Mouse (Mus musculus) liver, embryonic 13.5 days (tissue): ENCODE results near the gene Ankrd31. TPM values are rescaled to one million over a fixed set of nuclear protein-coding genes. Genes with fewer than 3 reads are reported as not detected.

Experiments used
- ATAC-seq: fragments of 200-750 bp; cut with Nextera tagmentation; 2 replicates; pipeline ENCODE4 v1.8.0; 2017; ENCODE audit warnings: low read depth, mild to moderate bottlenecking, moderate number of reproducible peaks, moderate library complexity
- DNase-seq: peaks from one replicate; pipeline ENCODE4 v3.0.0; 2022
- H3K27ac ChIP-seq: fragments of 300-500 bp; sonication (generic); 2 replicates; pipeline ENCODE4 v1.5.1; 2015; ENCODE audit warnings: moderate library complexity, mild to moderate bottlenecking, inconsistent platforms
- H3K27me3 ChIP-seq: fragments of 300-500 bp; sonication (generic); 2 replicates; pipeline ENCODE4 v1.6.1; 2015; ENCODE audit warnings: mild to moderate bottlenecking, inconsistent platforms
- H3K36me3 ChIP-seq: fragments of 300-500 bp; sonication (generic); 2 replicates; pipeline ENCODE4 v1.6.1; 2015; ENCODE audit warnings: mild to moderate bottlenecking, inconsistent platforms
- H3K4me1 ChIP-seq: fragments of 300-500 bp; sonication (generic); replicated peaks from 2 replicates; pipeline ENCODE4 v1.6.1; 2015; ENCODE audit warnings: inconsistent platforms
- H3K4me2 ChIP-seq: fragments of 300-500 bp; sonication (generic); 2 replicates; pipeline ENCODE4 v1.6.1; 2015; ENCODE audit warnings: inconsistent platforms, mild to moderate bottlenecking, moderate library complexity
- H3K4me3 ChIP-seq: fragments of 300-500 bp; sonication (generic); replicated peaks from 2 replicates; pipeline ENCODE4 v1.5.1; 2015; ENCODE audit warnings: mild to moderate bottlenecking, inconsistent platforms
- H3K9ac ChIP-seq: fragments of 300-500 bp; sonication (generic); 2 replicates; pipeline ENCODE4 v1.6.1; 2015; ENCODE audit warnings: mild to moderate bottlenecking, inconsistent platforms
- H3K9me3 ChIP-seq: fragments of 300-500 bp; sonication (generic); replicated peaks from 2 replicates; pipeline ENCODE4 v1.6.1; 2016; ENCODE audit warnings: inconsistent platforms
- WGBS: fragments of 180-500 bp; shearing (Covaris S2); methylation state at CpG from one replicate; pipeline ENCODE4 v1.1.7; 2015; ENCODE audit not compliant: insufficient replicate concordance; 5-methylcytosine and 5-hydroxymethylcytosine counted together
- polyA plus RNA-seq: library from polyadenylated mRNA; unstranded; fragments of >200 nt; fragmentation: Nextera tagmentation; extraction: Ambion mirVana; gene quantifications from 2 replicates; pipeline ENCODE4 v1.2.1, GENCODE M21; 2015

Gene Ankrd31
- polyA plus RNA-seq, result 0.12 TPM in 1 of 2 replicates, not detected in the other

GRCm38 (mm10) chr13:96748109-96748845 lies at the start of gene Ankrd31:
Gene Ankrd31 (plus strand): TSS chr13:96748272.
- no peaks in the 10 kb centered on the region for H3K27me3 ChIP-seq
- DNase-seq, result no peak
- 77% methylated on average over 42 of the region's 42 CpGs for WGBS
- no peak within 1 kb of the TSS for H3K27ac ChIP-seq
- H3K9ac ChIP-seq, result no peak within 1 kb of the TSS
- no peaks in the 10 kb centered on the region for H3K9me3 ChIP-seq
- H3K4me1 ChIP-seq, result no peaks in the 10 kb centered on the region
- no peak within 1 kb of the TSS for H3K4me2 ChIP-seq
- ATAC-seq, result 0 out of 2 replicates have a peak, but pooled peaks have one; percentile 18
- H3K36me3 ChIP-seq, result no peaks in the 10 kb centered on the region
- H3K4me3 ChIP-seq, result no peak within 1 kb of the TSS

DNA sequence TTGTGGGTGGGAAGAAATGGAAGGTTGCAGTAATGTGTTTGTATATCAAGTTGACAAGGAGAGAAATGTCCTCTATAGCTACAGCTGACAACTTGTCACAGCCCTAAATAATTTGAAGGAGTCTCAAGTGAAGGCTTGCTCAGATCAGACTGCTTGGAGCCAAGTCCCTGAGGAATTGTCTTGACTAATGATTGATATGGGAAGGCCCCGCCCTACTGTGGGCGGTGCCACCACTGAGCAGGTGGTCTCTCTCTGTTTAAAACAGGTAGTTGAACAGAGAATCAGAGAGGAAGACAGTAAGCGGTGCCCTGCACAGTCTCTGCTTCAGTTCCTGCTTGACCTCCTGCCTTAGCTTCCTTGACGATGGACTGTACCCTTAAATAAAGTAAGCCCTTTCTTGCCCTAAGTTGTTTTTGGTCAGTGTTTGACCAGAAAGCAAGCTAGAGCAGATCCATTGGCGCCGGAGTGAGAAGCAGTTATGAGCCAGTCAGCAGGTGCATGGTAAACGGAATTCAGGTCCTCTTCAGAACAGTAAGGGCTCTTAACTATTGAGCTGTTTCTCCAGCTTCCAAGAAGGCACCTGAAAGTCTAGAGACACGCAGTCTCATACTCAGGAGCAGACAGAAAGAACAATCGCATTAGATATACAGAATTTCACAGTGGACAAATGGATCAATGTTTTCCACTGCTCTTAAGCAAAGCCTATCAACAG lies 45.3 kb upstream of the Ankrd31 start:
- H3K27me3 ChIP-seq, result no peaks in the 10 kb centered on the region
- H3K4me3 ChIP-seq, result no peak overlapping the region
- H3K4me2 ChIP-seq, result no peak overlapping the region
- ATAC-seq (no peak), DNase-seq (no peak)
- WGBS, result 68% methylated on average over 9 of the region's 9 CpGs
- H3K9ac ChIP-seq, result no peak overlapping the region
- no peaks in the 10 kb centered on the region for H3K9me3 ChIP-seq
- peaks cover 35% of the 10 kb centered on the region for H3K4me1 ChIP-seq
- no peak overlapping the region for H3K27ac ChIP-seq
- no peaks in the 10 kb centered on the region for H3K36me3 ChIP-seq

DNA sequence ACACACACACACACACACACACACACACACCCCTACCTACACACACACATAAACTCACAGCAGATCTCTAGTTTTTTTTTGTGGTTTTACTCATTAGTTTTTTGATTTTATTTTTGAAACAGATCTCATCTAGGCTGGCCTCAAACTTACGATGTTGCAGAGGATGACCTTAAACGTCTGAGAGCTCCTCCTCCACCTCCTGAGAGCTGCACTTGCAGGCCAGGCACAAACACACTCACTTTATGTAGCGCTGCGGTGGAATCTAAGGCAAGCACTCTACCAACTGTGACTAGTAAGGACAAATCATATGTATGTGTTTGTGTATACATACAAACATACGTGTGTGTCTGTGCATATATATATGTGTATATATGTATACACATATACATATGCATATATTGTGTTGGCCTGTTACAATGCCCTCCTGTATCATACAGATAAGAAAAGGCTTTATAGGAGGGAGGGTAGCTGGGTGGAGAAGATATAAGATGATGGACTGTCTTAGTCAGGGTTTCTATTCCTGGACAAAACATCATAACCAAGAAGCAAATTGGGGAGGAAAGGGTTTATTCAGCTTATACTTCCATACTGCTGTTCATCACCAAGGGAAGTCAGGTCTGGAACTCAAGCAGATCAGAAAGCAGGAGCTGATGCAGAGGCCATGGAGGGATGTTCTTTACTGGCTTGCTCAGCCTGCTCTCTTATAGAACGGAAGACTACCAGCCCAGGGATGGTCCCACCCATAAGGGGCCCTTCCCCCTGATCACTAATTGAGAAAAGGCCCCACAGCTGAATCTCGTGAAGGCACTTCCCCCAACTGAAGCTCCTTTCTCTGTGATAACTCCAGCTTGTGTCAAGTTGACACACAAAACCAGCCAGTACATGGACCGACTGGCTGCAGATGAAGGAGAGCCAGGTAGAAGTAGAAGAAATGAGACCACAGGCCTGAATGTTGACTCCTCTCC lies 38.5 kb upstream of the Ankrd31 start:
- Histone ChIP-seq H3K4me2 (peak overlapping the region; percentile 46), H3K4me1 (peaks cover 31% of the 10 kb centered on the region), H3K27me3 (no peaks in the 10 kb centered on the region), H3K9ac (peak overlapping the region; percentile 30; the same call in 1 of the 2 replicates), H3K36me3 (no peaks in the 10 kb centered on the region), H3K27ac (peak overlapping the region; percentile 75), H3K4me3 (no peak overlapping the region), H3K9me3 (no peaks in the 10 kb centered on the region)
- peak; percentile 98 for ATAC-seq
- WGBS, result 33% methylated on average over 8 of the region's 8 CpGs
- peak; percentile 43 for DNase-seq

DNA sequence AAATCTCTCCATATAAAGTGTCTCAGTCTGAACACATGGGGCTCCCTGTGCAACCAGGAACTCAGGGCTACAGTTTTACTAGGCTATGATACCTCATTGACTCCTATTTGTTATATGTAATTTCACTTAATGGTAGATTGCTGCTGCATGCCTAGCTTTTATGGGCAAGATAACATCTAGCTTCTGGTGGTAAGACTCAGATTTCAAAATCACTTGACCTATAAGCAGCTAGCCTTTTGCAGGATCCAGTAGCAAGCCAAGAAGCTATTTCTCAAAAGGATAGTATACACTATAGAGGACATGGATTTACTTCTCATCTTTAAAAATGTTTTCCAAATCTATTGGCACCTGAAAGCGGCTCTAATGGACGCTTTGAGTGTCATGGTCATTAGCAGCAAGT lies 31.8 kb upstream of the Ankrd31 start:
- Histone ChIP-seq H3K9me3 (no peaks in the 10 kb centered on the region), H3K27me3 (no peaks in the 10 kb centered on the region), H3K27ac (no peak overlapping the region), H3K36me3 (no peaks in the 10 kb centered on the region), H3K4me2 (no peak overlapping the region), H3K4me1 (peaks cover 14% of the 10 kb centered on the region), H3K4me3 (no peak overlapping the region), H3K9ac (no peak overlapping the region)
- no peak for DNase-seq
- ATAC-seq, result no peak
- 79% methylated on average over 2 of the region's 2 CpGs for WGBS

DNA sequence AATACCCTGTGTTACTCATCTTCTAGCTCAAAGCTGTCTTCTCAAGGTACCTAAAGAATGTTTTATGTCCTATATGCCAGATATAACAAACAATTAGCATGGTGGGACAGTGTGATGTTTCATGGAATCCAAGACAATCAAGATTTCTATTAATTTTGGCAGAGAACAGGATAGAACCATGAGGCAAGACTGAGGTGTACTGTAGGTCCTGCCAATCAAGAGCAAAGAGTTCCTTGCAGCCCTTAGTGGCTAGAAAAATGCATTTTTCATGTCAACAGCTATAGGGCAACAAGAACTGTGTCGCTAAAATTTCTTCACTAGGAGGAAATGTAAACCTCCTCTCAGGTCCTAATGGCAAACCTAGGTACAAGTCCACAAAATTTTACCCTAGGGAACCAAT lies 30.3 kb upstream of the Ankrd31 start:
- H3K27me3 ChIP-seq, result no peaks in the 10 kb centered on the region
- 49% methylated on average over 1 of the region's 1 CpGs for WGBS
- no peak overlapping the region for H3K4me3 ChIP-seq
- H3K9ac ChIP-seq, result no peak overlapping the region
- H3K4me2 ChIP-seq, result no peak overlapping the region
- ATAC-seq (no peak), DNase-seq (no peak)
- no peak overlapping the region for H3K27ac ChIP-seq
- no peaks in the 10 kb centered on the region for H3K36me3 ChIP-seq
- peaks cover 6% of the 10 kb centered on the region; the same call in 1 of the 2 replicates for H3K4me1 ChIP-seq
- H3K9me3 ChIP-seq, result no peaks in the 10 kb centered on the region

DNA sequence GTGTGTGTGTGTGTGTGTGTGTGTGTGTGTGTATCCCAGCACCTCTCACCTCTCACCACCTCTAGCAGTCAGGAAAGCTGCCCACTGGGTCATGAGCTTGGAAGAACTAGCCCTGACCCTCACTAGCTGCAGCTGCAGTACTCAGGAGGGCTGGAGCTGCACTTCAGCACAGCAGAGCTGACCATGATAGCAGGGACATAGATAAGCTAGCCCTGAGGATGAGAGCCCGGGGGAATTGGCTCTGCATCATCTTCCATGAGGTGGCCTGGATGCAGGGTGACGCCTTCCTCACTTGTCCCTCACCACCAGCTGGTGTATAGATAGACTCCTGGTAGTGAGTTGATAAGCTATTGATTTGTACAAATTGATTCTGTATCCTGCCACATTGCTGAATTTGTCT lies 28.1 kb upstream of the Ankrd31 start:
- Histone ChIP-seq H3K4me3 (no peak overlapping the region), H3K27me3 (no peaks in the 10 kb centered on the region), H3K27ac (no peak overlapping the region), H3K36me3 (no peaks in the 10 kb centered on the region), H3K4me2 (no peak overlapping the region), H3K9me3 (no peaks in the 10 kb centered on the region), H3K4me1 (peaks cover 6% of the 10 kb centered on the region; the same call in 1 of the 2 replicates), H3K9ac (no peak overlapping the region)
- peak; percentile 51; the same call in 1 of the 2 replicates for ATAC-seq
- 31% methylated on average over 2 of the region's 2 CpGs for WGBS
- no peak for DNase-seq

GRCm38 (mm10) chr13:96728289-96728688 lies 19.8 kb upstream of the Ankrd31 start:
- H3K9me3 ChIP-seq, result no peaks in the 10 kb centered on the region
- no peak for ATAC-seq
- H3K4me1 ChIP-seq, result no peaks in the 10 kb centered on the region
- H3K9ac ChIP-seq, result no peak overlapping the region
- H3K27ac ChIP-seq, result no peak overlapping the region
- no peak overlapping the region for H3K4me2 ChIP-seq
- DNase-seq, result no peak
- no peaks in the 10 kb centered on the region for H3K36me3 ChIP-seq
- 70% methylated on average over 7 of the region's 7 CpGs for WGBS
- H3K4me3 ChIP-seq, result no peak overlapping the region
- no peaks in the 10 kb centered on the region for H3K27me3 ChIP-seq

DNA sequence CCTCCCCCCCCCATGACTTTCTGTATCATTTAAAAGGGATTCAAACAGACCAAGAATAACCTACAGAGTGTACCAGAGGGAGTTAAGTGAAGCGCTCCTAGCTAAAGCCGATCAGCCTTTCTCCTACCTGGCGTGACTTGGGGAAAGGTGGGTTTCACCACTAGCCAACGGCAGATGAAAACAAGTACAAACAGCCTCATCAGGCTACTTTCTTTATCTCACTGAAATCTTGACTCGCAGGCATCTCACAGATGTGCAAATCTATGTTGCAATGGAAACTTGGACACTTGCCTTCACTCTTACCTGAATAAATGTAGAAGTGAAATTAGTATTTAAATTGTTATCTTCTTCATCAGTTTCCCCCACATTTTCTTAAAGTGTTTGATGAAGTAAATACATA lies 18.9 kb upstream of the Ankrd31 start:
- no peaks in the 10 kb centered on the region for H3K9me3 ChIP-seq
- WGBS, result 77% methylated on average over 5 of the region's 5 CpGs
- no peaks in the 10 kb centered on the region for H3K36me3 ChIP-seq
- no peak overlapping the region for H3K4me2 ChIP-seq
- no peaks in the 10 kb centered on the region for H3K4me1 ChIP-seq
- H3K27me3 ChIP-seq, result no peaks in the 10 kb centered on the region
- DNase-seq (no peak), ATAC-seq (no peak)
- H3K9ac ChIP-seq, result no peak overlapping the region
- no peak overlapping the region for H3K27ac ChIP-seq
- no peak overlapping the region for H3K4me3 ChIP-seq

- H3K9ac ChIP-seq, result no peak overlapping the region
- no peak for DNase-seq
- no peaks in the 10 kb centered on the region for H3K9me3 ChIP-seq
- H3K27ac ChIP-seq, result no peak overlapping the region
- no peak for ATAC-seq
- H3K4me1 ChIP-seq, result no peaks in the 10 kb centered on the region
- H3K36me3 ChIP-seq, result no peaks in the 10 kb centered on the region
- H3K27me3 ChIP-seq, result no peaks in the 10 kb centered on the region
- H3K4me2 ChIP-seq, result no peak overlapping the region
- WGBS, result 61% methylated on average over 1 of the region's 1 CpGs
- no peak overlapping the region for H3K4me3 ChIP-seq
Measured at GRCm38 (mm10) chr13:96730116-96730515, 18.0 kb upstream of the Ankrd31 start.

GRCm38 (mm10) chr13:96735175-96735574 lies 12.9 kb upstream of the Ankrd31 start:
- Histone ChIP-seq H3K36me3 (no peaks in the 10 kb centered on the region), H3K4me2 (no peak overlapping the region), H3K4me3 (no peak overlapping the region), H3K9ac (no peak overlapping the region), H3K4me1 (no peaks in the 10 kb centered on the region), H3K27ac (no peak overlapping the region), H3K27me3 (no peaks in the 10 kb centered on the region), H3K9me3 (no peaks in the 10 kb centered on the region)
- ATAC-seq (no peak), DNase-seq (no peak)
- WGBS, result 8% methylated on average over 1 of the region's 1 CpGs

DNA sequence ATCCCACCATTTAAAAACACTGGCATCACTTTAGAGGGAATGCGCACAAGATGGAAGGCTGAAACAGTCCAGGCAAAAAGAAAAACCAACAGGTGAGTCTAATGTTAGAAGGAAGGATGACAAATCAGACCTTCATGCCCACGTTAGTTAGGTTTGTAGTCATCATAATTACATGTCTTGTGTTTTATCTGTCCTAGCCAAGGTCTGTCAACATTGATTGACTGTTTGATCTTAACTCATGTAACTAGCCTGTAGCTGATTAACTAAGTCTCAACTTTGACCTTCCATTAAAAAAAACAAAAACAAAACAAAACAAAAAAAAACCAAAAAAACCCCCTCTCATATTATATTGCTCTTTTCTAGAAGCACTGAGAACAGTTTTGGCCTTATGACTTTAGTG lies 7.9 kb upstream of the Ankrd31 start:
- Histone ChIP-seq H3K9me3 (no peaks in the 10 kb centered on the region), H3K9ac (no peak overlapping the region), H3K4me2 (no peak overlapping the region), H3K4me1 (no peaks in the 10 kb centered on the region), H3K36me3 (no peaks in the 10 kb centered on the region), H3K4me3 (no peak overlapping the region), H3K27ac (no peak overlapping the region), H3K27me3 (no peaks in the 10 kb centered on the region)
- DNase-seq (no peak), ATAC-seq (no peak)
- 64% methylated on average over 2 of the region's 2 CpGs for WGBS
